Mouse (Mus musculus) ovary, postnatal 14 days (tissue): ENCODE results near the gene Ube2j1.
"Not testable (repeated sequence)": the region's sequence is repeated elsewhere in the genome, so short reads cannot be mapped to it uniquely, and the experiment has no call there.

ENCODE experiments used
- DNase-seq: peaks from one replicate; pipeline ENCODE4 v3.0.0; 2022; ENCODE audit warnings: low spot score

The Ube2j1 gene

DNA sequence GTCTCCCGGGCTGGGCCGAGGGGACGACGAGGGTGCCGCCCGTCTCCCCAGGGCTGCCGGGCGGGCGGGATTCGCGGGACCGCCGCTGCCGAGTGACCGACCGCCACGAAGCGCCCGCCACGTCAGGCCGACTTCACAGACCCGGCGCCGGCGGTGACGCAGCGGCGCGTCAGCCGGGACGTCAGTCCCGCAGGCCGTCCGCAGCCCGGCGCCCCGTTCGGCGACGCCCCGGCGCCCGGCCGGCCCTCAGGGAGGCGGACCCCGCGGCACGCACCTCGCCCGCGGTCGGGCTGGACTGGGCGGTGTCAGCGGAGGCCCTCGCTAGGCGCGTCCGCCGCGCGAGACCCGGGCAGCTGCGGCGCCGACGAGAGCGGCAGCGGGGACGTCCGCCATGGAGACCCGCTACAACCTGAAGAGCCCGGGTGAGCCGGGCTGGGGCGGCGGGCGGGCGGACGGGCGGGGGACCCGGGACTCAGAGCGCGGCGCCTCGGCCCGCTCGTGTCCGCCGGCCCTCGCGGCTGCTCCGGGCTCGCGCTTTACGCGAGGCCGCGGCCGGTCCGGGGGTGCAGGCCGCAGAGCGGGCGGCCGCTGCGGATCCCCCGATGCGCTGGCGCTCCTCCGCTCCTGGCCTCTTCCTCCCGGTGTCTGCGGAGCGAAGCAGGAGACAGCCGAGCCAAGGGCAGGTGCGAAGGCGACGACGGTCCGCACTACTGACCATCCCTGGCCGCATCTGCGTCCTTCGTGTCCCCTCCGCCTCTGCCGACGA lies at the start of gene Ube2j1:
TSS of gene Ube2j1 (plus strand) at position 222 of the 766 bp plus-strand sequence.
- peak; percentile 89 for DNase-seq

DNA sequence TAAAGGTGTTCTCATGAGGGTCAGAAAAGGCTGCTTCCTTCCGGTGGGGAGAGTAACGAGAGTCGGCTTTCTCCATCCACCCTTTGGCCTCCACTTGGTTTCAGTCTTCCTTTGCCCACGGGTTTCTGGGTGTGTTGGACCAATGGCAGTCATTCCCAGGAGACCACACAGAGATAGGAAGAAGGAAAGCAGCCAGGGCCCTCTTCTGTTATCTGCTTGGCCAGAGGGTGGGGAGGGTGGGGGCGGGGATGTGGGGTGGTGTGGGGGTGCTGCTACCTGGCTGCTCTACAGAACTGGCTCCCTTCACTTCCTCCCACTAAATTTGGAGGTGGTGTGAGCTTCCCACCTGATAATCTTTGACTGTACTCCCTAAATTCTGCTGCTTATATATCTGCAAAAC lies 49.6 kb upstream of the Ube2j1 start:
- no peak for DNase-seq

DNA sequence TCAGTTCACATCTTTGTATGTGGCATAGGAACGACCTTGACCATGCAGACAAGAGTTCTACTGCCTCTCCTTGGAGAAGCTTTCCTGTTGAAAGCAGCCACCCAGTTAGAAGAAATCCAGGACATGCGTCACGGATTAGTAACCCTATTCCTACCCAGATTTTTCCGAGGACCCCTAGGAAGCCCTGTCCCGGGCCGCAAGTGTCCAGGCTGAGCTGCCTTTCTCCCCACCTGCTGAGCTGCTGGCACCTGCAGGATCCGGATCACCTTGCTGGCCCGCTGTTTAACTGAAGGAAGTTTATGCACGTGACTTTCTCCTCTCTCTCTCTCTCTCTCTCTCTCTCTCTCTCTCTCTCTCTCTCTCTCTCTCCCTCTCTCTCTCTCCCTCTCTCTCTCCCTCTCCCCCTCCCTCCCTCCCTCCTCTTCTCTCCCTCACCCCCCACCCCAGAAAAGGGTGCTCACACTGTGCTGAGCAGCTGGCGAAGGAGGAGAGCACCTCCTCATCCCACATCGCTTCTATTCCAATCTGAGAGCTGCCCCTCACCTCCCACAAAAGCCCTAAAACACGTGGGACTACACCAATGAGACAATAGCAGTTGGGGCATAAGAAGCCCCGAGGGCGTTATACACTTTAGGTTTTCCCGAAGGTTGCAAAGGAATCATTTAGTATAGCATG lies 49.0 kb upstream of the Ube2j1 start:
- DNase-seq: no peak

DNA sequence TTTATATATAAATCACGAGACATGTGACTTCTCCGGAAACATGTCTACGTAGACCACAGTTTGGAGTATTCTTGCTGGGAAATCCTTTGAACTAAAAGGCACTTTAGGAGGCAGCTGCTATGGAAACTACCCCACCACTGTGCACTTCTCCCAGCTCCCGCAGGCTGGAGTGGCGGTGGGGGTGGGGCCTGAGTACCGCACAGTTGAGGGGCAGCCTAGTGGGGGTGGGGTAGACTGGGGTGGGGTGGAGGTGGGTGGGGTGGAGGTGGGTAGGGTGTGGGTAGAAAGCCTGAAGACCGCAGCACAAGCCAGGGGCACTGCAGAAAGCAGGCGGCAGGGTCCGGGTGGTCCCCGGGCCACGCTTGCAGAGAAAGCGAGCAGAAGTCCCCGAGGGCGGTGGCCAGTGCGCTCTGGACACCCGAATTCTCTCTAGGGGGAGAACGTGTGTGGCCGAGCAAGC lies 48.5 kb upstream of the Ube2j1 start, which contains the start of gene Rragd:
TSS of gene Rragd (plus strand) at position 322 of the 460 bp plus-strand sequence.
- DNase-seq: no peak

DNA sequence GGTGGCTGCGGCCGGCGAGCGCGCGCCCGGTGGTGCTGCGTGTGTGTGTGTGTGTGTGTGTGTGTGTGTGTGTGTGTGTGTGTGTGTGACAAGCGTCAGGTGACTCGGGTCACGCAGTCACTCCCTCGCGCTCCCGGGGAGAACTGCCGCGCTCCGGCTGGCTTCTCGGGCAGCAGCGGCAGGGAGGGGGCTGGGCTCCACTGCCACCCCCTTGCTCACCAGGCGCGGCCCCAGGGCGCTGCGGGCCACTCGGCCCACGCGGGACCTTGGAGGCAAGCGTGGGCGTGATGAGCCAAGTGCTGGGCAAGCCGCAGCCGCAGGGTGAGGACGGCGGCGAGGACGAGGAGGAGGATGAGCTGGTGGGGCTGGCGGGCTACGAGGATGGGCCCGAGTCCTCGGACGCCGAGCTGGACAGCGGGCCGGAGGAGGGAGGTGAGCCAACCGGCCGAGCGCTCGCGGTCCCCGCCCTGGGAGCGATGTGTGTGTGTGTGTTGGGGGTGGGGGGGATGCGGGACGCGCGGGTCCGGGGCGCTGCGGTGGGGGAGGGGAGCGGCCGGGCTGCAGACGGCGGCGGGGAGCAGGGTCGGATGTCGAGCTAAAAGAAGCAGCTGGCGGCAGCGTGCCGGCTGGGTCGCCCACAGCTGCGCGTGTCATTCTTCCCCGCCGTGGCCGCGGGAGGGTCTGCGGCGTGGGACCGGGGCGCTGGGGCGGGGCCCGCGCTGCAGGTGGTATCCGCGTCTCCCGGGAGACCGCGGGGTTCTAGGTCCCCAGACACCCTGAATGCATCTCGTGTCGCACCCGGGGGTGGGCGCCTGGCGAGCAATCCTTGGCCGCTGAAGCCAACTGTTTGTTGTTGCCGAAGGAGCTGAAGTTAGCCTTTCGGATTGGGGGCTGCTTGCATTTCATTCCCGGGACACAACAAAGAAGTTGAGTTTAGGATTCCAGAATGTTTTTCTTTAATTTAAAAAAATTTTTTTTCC lies 47.8 kb upstream of the Ube2j1 start:
- DNase-seq: peak; percentile 36

DNA sequence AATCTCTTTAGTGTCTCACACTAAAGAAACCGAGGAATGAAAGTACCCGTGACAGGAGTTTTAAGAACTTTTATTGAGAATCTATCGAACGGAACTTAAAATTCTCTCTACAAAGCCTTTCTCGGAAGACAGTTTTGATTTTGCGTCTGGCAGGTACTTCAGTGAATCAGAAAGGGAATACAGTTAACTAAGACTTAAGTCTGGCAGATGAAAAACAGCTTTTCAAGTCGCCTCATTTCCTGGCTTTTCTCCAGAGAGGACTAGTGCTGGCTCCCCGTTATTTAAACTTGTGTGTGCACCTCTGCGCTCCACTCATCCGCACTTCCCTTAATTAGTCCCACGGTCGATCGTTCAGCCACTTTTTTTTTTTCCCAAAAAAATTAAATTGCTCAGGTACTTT lies 47.0 kb upstream of the Ube2j1 start:
- no peak for DNase-seq

DNA sequence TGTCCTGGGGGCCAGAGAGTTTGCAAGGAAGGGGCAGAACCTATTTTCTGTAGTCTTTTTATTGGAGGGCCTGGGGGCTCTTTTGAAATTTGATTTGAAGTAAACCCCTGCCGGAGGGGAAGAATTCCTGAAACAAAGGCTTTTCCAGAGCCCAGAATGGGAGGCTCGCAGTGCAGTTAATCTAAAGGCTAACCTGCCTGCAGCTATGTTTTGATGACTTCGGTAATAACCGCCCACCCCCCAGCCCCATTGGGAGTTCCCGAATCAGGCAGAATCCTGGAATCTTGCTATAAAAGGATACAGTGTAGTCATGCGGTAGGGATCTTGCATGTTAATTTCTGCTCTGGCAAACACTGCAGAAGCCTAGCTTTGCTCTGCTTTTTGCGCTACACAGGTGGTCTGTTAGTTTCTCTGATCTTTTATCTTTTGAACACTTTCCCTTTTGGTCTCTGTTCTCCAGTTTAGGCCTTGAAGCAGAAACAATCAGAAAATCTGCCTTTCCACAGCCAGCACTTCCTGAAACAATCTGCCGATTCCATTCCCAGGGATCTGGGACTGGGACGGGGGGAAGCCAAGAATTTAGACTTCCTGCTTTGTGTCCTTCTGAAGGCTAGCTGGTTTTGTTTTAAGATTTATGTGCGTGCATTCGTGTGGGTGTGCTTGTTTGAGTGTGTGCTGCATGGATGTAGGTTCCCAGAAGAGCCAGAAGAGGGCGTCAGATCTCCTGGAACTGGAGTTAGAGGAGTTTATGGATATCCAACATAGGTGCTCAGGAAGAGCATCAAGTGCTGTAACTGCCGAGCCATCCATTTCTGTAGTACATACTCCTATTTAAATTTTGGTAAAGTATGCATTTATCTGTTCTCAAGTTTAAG lies 46.2 kb upstream of the Ube2j1 start:
- DNase-seq: no peak

DNA sequence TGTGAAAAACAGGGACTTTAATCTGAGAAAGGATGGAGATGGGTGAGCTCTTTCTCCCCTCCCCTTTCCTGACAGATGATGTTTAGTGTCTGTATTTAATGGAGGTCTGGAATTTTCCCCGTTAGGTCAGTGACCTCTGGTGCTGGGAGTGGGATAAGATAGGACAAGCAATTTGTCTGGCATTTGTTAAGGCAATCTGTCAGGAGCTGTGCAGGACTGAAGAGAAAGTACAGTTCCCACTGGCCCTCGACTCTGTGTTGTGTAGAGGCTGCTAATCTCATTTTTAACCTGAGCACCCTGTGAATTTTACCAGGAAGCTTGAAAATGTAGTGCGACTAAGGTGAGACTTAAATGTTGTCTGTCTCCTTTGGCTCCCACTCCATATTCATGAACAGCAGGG lies 45.5 kb upstream of the Ube2j1 start:
- DNase-seq: no peak

DNA sequence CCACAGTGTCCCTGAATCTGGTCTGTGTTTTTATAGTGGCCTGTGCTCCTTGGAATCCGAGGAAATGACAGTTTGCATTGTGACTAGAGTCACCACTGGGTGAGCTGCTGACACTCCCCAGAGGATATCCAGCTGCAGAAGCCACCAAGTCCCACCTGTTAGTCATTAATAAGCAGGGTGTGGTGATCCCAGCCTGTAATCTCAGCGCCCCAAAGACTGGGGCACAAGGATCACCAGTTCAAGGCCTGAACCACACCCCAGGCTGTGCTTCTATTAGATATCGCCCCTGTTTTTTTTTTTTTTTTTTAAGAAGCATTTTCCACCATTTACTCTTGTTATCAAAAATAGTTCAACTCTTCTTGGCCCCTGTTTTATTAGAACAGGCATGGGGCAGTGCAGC lies 44.2 kb upstream of the Ube2j1 start:
- no peak for DNase-seq

DNA sequence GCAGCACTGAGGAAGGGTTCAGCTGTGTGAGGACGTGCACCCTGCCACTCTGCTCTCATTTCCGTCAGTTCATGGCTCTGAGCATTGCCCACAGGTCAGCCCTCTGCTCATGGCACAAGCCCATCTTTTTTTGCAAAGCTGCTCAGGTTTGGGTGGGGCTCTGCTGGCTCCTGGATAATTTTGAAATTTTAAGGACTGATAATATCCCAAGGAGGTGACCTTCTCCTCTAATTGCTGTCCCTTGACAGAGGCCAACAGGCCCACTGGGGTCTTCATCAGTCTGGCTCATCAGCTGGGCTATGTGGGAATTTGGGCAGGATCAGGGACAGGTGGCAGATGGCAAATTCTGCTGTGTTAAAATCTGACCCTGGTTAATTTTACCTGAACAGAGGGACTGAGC lies 41.9 kb upstream of the Ube2j1 start:
- no peak for DNase-seq

DNA sequence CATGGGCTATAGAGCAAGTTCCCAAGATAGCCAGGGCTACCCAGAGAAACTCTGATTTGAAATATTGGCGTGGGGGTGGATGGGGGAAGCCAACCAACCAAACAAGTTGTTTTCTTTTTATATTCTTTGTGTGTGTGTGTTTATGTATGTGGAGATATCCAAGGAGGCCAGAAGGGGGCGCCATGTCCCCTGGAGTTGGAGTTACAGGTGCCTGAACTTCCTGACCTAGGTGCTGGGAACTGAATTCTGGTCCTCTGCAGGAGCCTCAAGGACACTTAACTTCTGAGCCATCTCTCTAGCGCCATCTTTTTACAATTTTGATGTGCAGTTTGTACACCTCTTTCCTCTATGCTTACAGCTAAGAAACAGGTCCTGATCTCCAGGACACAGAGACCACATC lies 37.0 kb upstream of the Ube2j1 start:
- DNase-seq: no peak

DNA sequence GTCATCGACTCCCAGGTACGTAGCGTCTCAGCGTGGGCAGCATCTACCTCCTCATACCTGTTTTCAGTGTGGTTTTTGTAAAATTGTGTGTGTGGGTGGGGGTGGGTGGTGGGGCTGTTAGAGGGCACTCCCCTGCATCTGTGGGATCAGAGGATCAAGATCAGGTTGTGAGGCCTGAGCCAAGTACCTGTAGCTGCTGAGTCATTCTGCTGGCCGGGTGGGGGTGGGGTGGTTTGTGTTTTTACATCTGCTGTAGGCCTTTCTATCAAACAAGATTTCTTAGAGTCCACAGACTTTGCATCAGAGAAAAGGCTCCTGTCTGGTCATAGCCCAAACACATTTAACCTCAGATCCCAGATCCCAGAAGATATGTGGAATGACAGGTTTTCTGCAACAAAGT lies 35.1 kb upstream of the Ube2j1 start:
- DNase-seq: no peak

DNA sequence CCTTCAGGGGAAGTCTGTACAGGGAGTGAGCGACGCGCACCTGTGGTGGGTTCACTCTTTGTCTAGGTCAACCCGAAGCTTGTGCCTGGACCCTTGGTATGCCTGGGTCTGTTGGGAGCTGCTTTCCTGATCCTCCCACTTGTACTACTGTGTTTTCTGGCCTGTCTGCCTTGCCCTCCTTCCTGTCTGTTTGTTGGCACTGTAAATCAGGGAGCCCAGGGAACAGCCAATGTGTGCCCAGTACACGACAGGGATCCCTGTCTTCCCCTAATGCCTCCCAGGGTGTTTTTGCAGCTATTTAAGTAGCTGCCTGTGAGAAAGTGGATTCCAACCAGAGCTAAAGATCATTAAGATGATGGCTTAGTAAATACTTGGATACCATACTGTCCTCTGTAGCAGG lies 33.6 kb upstream of the Ube2j1 start:
- DNase-seq: no peak

DNA sequence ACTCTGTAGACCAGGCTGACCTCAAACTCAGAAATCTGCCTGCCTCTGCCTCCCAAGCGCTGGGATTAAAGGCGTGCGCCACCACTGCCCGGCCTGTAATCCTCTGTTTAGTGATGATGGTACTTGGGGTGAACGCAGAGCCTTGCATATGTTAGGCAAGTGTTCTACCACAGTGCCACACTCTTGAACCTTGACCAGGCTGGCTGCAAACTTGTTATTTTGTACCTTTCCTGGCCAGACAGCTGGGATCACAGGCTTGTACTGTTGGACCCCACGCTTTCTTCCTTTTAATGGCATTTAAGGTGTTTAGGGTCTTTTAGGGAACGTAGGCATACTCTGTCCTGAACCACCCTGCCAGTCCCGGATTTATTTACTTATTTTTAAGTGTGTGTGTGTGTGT lies 32.2 kb upstream of the Ube2j1 start:
- no peak for DNase-seq

DNA sequence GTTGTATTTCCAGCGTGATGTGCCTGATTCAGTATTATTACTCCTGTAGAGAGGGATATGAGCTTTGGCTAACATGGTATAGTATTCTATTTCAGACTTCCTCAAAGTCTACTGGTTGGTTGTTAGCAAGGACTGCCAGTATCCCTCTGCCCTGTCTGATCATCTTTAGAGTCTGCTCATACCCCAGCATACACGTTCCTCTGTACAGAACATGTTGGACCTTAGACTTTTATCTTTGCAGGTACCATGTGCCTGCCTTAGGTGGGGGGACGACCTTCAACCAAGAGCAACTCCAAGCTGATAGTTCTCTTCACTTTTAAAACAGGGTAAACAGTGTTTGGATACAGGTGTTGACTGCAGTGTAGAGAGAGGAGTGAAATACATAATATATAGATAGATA lies 29.1 kb upstream of the Ube2j1 start:
- no peak for DNase-seq

DNA sequence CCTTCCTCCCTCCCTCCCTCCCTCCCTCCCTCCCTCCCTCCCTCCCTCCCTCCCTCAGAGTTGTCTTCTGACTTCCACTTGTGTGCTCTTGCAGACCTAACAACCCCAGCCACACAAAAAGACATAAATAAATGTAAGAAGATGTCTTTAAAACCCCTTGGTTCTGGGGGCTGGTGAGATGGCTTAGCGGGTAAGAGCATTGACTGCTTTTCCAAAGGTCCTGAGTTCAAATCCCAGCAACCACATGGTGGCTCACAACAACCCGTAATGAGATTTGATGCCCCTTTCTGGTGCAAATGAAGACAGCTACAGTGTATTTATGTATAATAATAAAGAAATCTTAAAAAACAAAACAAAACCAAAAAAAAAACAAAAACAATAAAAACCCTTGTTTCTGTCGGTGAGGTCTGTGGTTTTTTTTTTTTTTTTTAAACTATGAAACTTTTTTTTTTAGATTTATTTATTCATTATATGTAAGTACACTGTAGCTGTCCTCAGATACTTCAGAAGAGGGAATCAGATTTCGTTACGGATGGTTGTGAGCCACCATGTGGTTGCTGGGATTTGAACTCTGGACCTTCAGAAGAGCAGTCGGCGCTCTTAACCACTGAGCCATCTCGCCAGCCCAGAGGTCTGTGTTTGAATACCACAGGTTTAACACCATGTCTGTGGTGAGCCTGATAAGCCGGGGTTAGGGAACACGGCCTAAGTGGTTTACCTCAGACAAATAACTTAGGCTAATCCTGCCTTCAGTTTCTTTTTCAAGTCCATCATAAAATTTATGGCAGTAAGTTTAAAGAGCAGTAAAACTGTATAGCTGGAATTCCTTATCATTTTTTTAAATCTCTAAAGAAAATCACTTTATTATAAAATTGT lies 25.4 kb upstream of the Ube2j1 start:
- not testable (repeated sequence) for DNase-seq

DNA sequence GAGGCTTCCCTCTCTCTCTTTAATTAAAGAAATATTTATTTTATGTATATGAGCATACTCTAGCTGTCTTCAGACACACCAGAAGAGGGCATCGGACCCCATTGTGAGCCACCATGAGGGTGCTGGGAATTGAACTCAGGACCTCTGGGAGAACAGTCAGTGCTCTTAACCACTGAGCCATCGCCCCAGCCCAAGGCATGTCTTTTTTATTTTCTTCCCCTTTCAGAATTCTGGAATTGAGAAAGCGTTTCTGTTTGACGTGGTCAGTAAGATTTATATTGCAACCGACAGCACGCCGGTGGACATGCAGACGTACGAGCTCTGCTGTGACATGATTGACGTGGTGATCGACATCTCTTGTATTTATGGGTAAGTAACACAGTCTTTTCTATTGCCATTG lies 24.4 kb upstream of the Ube2j1 start:
- DNase-seq: no peak

DNA sequence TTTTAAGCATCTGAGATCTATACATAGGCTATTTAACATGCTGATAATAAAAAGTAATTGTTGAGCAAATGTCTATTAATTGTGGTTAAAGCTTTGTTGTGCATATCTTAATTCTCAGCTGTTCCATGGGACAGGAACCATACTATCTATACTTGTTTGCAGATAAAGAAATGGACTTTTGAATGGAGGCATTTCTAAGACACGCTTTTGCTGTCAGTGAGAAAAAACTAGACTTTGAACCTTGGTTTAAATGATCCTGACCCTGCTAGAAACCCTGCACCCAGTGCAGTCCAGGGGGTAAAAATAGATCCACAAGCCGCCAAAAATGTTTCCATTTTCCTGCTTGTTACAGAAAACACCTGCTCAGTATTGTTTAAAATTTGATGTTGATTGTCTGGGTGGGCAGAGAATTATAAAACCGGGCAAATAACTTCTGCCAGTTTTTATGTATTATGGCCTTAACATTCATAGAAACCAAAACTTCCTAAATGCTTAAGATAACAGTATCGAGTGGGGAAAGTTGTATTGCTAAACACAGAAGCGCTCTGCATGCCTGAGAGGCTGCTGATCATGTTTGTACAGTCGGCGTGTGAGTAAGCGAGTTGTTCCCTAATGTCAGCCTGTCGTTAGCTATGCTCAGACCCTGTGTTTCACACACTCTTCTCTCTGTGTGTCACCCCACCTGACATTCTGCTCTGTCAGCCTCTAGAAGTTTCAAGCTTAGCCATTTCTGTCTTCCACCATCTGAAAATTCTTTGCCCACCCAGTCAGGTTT lies 23.6 kb upstream of the Ube2j1 start:
- no peak for DNase-seq

DNA sequence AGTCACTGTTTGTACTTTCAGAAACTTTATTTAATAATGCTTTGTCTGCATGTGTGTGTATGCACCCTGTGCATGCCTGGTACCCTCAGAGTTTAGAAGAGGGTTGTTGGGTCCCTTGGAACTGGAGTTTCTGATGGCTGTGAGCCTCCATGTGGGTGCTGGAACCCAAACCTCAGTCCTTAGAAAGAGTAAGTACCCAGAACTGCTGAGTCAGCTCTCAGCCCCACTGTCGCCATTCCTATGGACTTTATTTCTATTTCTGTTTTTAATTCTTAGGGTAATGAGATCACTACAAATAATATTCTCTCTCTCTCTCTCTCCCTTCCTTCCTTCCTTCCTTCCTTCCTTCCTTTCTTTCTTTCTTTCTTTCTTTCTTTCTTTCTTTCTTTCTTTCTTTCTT lies 21.1 kb upstream of the Ube2j1 start:
- no peak for DNase-seq

DNA sequence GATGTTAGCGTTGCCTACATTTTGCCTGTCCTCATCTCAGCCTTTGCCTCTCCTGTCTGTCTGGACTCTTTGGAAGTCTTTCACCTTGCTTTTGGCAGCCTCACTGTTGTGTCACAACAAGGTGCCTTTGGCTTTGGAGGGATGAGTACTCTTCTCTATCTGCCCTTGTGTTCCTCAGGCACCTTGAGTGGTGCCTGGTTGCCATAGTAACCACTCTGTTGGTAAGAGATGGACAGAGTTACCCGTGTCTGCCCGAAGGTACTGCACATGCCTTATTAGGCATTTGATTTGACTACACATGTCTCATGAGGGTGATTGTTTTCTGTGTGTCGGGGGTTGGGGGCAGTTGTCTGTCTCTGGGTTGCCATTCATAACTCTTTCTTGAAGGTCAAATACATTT lies 18.7 kb upstream of the Ube2j1 start:
- no peak for DNase-seq
